Mouse (Mus musculus): ENCODE measurements around the gene Mthfd2. TPM values are rescaled to one million over a fixed set of nuclear protein-coding genes. Genes with fewer than 3 reads are reported as not detected.

The Mthfd2 gene
- total RNA-seq, 2 experiments from 2014 or later = 5.0 to 6.3 TPM

GRCm38 (mm10) chr6:83280256-83280955 lies 45.3 kb downstream of the Mthfd2 start:
- no peak for DNase-seq (ENCODE audit: low spot score in 2 of 2)
- intact Hi-C loops (cut with DNase I) = loop anchor here (5.0 kb wide), 1 partner anchor 48 kb away; no protein-coding TSS in a partner anchor

- intact Hi-C loops (cut with DNase I) = no loop called here
- DNase-seq (ENCODE audit: low spot score in 2 of 2) = no peak
Measured at GRCm38 (mm10) chr6:83278881-83279280, 46.8 kb downstream of the Mthfd2 start.

- DNase-seq (ENCODE audit: low spot score in 2 of 2) = no peak
- intact Hi-C loops (cut with DNase I) = no loop called here
Measured at GRCm38 (mm10) chr6:83277151-83277550, 48.6 kb downstream of the Mthfd2 start.

- intact Hi-C loops (cut with DNase I) = no loop called here
- DNase-seq (ENCODE audit: low spot score in 2 of 2) = no peak
Measured at GRCm38 (mm10) chr6:83273733-83274132, 52.0 kb downstream of the Mthfd2 start.

GRCm38 (mm10) chr6:83268144-83269010 lies 57.3 kb downstream of the Mthfd2 start:
- intact Hi-C loops (cut with DNase I) = loop anchor here (2.0 kb wide), 1 partner anchor 54 kb away; no protein-coding TSS in a partner anchor
- DNase-seq (ENCODE audit: low spot score in 2 of 2) = peak; percentile 81 to 90

- intact Hi-C loops (cut with DNase I) = loop anchor here (2.0 kb wide), 1 partner anchor 53 kb away; no protein-coding TSS in a partner anchor
Measured at GRCm38 (mm10) chr6:83267616-83268015, 58.1 kb downstream of the Mthfd2 start.

GRCm38 (mm10) chr6:83265653-83266052 lies 60.1 kb downstream of the Mthfd2 start:
- DNase-seq (ENCODE audit: low spot score in 2 of 2) = no peak
- intact Hi-C loops (cut with DNase I) = no loop called here

More at GRCm38 (mm10) chr6:83267616-83268015, 58.1 kb downstream of the Mthfd2 start:
- peak; percentile 4 to 31 for DNase-seq (ENCODE audit: low spot score in 2 of 2)

GRCm38 (mm10) chr6:83265253-83265652 lies 60.5 kb downstream of the Mthfd2 start:
- intact Hi-C loops (cut with DNase I) = no loop called here
- no peak for DNase-seq (ENCODE audit: low spot score in 2 of 2)

GRCm38 (mm10) chr6:83264516-83264915 lies 61.2 kb downstream of the Mthfd2 start:
- DNase-seq (ENCODE audit: low spot score in 2 of 2) = no peak
- intact Hi-C loops (cut with DNase I) = no loop called here

Other genes with a start within 250 kb of the Mthfd2 start
- gene Pcgf1, start 248.0 kb downstream of the Mthfd2 start, total RNA-seq (2021) = 10 to 100 TPM; 21.3 to 24.4 TPM
- gene Lbx2, start 239.5 kb downstream of the Mthfd2 start, total RNA-seq (2021) = under 1 TPM in 1 of 2 experiments, not detected in 1; 0.46 TPM
- 1 to 10 TPM; 3.2 to 4.1 TPM for gene Ccdc142, start 224.3 kb downstream of the Mthfd2 start, total RNA-seq (2021)
- gene Gm42688, start 224.3 kb downstream of the Mthfd2 start, total RNA-seq (2021) = 1 to 10 TPM; 3.9 to 5.0 TPM
- 10 to 100 TPM; 60.3 to 66.6 TPM for gene Mrpl53, start 216.9 kb downstream of the Mthfd2 start, total RNA-seq (2021)
- gene Mogs, start 210.4 kb downstream of the Mthfd2 start, total RNA-seq (2021) = 10 to 100 TPM; 27.2 to 28.0 TPM
- 10 to 100 TPM; 36.7 to 48.7 TPM for gene Wbp1, start 204.3 kb downstream of the Mthfd2 start, total RNA-seq (2021)
- gene Ino80b, start 200.5 kb downstream of the Mthfd2 start, total RNA-seq (2021) = 10 to 100 TPM; 11.2 to 21.3 TPM
- gene Rtkn, start 190.4 kb downstream of the Mthfd2 start, total RNA-seq (2021) = 10 to 100 TPM; 51.2 to 76.8 TPM
- gene Wdr54, start 169.5 kb downstream of the Mthfd2 start, total RNA-seq (2021) = 10 to 100 TPM; 28.8 to 29.1 TPM
- gene 1700003E16Rik, start 169.5 kb downstream of the Mthfd2 start, total RNA-seq (2021) = 10 to 100 TPM; 28.8 to 30.2 TPM
- 100 to 1,000 TPM; 329 to 365 TPM for gene Dctn1, start 160.0 kb downstream of the Mthfd2 start, total RNA-seq (2021)
- 1 to 10 TPM; 2.3 to 2.5 TPM for gene Slc4a5, start 106.1 kb downstream of the Mthfd2 start, total RNA-seq (2021)
- gene Mob1a, start 108 bp upstream of the Mthfd2 start, total RNA-seq (2021) = 10 to 100 TPM; 20.0 to 20.2 TPM
- 10 to 100 TPM; 52.3 to 56.5 TPM for gene Bola3, start 23.2 kb upstream of the Mthfd2 start, total RNA-seq (2021)
- 10 to 100 TPM; 86.4 to 87.3 TPM for gene Tet3, start 133.2 kb upstream of the Mthfd2 start, total RNA-seq (2021)
- 10 to 100 TPM; 23.3 to 25.3 TPM for gene Dguok, start 181.1 kb upstream of the Mthfd2 start, total RNA-seq (2021)
- not detected for gene Actg2, start 210.4 kb upstream of the Mthfd2 start, total RNA-seq (2021)
- gene Stambp, start 246.8 kb upstream of the Mthfd2 start, total RNA-seq (2021) = 10 to 100 TPM; 31.1 to 31.6 TPM

All from left cerebral cortex, postnatal 25 days (tissue).